Mouse (Mus musculus) neutrophil, adult 5-6 weeks (primary cell): Measurements from ENCODE around the gene Bcat1. TPM values are rescaled to one million over a fixed set of nuclear protein-coding genes. Genes with fewer than 3 reads are reported as not detected.

Experiments
- ATAC-seq: fragments of 151-379, 151-347 bp; 2 replicates; pipeline ENCODE4 v1.8.0; 2017; ENCODE audit warnings: mild to moderate bottlenecking, moderate TSS enrichment; ENCODE audit not compliant: insufficient number of reproducible peaks, poor library complexity, low FRiP score, severe bottlenecking; ENCODE audit errors: extremely low read depth
- total RNA-seq: library from RNA; stranded (forward); fragments of 200-1000 nt; gene quantifications from 2 replicates; pipeline ENCODE4 v1.2.3, GENCODE M21; 2017

The Bcat1 gene
- total RNA-seq, 1 experiment from 2014 or later, result not detected

DNA sequence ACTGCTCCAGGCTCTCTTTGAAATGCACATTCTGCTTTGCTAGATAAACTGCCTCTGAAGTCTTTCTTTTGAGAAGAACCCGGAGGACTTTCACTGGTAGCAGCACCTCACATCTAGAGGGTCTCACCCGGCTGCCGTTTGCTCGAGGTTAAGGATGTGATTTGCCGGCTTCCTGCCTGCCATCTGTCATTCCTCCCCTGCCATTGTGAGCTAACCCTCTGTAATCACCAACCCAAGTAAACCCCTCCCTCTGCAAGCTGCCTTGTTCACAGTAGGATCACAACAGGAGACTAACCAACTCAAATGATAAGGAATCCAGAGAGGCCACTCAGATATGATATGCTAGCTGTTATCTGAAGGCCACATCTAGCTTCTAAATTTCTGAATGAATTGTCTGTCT lies 53.6 kb downstream of the Bcat1 start:
- ATAC-seq, result no peak

DNA sequence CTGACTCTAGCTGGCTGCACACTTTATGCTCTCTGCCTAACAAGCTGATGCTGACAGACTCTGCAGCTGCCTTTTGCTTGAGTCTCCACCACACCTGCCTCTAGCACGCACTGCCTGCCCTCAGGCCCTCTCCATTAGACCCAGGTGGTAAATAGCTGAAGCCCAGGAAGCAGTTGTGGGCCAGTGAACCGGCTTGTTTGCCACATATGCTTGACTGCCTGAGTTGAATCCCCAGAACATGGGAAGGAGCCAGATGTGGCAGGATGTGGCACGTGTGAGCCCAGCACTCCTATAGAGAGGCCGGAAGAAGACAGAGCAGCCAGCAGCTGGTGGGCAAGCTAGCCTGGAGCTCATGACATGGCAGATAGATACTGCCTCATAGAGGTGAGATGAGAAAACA lies 55.4 kb downstream of the Bcat1 start:
- peak; percentile 24; the same call in 1 of the 2 replicates for ATAC-seq

- ATAC-seq, result no peak
Measured at GRCm38 (mm10) chr6:145018295-145018694, 57.7 kb downstream of the Bcat1 start.

GRCm38 (mm10) chr6:145017508-145017907 lies 58.5 kb downstream of the Bcat1 start:
- no peak for ATAC-seq

DNA sequence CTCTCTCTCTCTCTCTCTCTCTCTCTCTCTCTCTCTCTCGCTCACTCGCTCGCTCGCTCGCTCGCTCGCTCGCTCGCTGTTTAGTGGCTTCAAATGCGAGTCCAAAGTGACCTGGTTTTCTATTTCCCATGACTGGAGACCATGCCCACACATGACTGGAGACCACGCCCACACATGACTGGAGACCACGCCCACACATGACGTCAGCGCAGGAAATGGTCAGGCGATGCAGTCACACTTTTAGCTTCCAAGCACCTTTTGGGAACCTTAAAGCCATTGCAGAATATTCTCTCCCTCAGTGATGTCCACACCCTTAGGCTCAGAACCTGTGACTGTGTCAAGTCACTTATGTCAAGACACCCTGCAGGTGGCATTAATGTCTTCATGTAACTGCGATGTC lies 59.3 kb downstream of the Bcat1 start:
- no peak for ATAC-seq

- ATAC-seq, result no peak
Measured at GRCm38 (mm10) chr6:145014944-145015343, 61.0 kb downstream of the Bcat1 start.

DNA sequence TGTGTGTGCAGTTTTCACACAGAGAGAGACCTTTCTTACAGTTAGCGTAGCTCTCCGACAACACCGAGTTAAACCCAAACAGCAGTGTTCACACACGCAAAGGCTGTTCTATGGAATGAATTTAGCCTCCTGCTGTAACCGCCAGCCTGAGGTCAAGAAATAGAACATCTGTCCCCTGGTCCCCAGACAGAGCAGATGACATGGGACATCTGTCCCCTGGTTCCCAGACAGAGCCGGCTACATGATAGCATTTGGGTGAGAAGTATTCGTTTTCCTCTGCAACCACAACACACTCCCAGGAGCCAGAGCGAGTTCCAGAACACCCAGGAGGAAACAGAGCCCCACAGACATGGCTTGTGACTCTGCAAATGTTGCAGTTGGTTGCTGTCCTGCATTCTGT lies 63.3 kb downstream of the Bcat1 start:
- ATAC-seq, result no peak

- no peak for ATAC-seq
Measured at GRCm38 (mm10) chr6:145011141-145011540, 64.8 kb downstream of the Bcat1 start.

DNA sequence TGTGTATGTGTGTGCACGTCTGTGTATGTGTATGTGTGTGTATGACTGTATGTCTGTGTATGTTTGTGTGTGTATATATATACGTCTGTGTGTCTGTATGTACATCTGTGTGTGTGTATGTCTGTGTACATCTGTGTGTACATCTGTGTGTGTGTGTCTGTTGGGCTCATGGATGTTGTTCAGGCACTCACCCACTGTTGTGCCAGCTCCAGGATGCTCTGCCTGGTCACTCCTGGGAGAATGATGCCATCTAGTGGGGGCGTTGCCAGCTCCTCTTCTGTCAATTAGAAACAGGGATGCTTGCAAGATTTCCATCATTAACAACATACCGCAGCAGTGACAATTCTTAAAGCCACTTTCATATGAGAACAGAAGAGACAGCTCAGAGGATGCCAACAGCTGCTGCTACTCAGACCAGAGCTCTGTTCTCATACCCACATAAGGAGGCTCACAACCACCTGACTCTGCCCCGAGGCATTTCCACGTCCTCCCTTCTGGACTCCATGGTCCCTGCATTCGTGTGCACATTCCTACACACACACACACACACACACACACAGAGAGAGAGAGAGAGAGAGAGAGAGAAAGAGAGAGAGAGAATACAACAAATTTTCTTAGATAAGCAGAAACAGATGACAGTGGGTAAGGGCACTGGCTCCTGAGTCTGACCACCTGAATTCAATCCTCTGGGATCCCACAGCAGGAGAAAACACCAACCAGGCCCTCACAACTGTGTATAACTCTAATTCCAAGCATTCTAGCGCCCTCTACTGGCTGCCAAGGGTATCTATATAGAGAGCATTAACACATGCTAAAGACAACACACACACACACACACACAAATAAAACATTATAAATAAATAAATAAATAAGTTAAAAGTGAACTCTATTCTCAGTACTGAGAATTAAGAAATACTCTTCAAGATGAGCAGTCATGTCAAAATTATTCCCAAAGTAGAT lies 65.8 kb downstream of the Bcat1 start:
- ATAC-seq, result no peak

DNA sequence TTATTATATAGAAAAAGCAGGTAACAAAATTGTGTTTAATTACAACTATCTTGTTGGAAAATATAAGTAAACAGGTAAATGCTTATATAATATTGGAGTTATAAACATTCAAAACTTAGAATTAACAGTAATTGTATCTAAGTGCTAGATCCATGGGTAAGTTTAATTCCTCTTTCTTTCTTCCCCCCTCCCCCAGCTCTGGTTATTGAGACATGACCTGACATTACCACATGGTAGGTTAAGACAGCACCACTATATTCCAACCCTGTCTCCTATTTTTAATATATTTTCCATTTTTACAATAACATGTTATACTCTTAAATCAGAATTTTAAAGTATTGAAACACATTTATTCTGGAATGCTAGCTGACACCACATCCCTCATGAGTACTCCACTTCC lies 72.5 kb downstream of the Bcat1 start:
- ATAC-seq, result no peak

- no peak for ATAC-seq
Measured at GRCm38 (mm10) chr6:145002094-145002936, 73.7 kb downstream of the Bcat1 start.

GRCm38 (mm10) chr6:145001493-145001892 lies 74.5 kb downstream of the Bcat1 start:
- ATAC-seq, result no peak

GRCm38 (mm10) chr6:144997229-144997628 lies 78.8 kb downstream of the Bcat1 start:
- peak; percentile 44; the same call in 1 of the 2 replicates for ATAC-seq

DNA sequence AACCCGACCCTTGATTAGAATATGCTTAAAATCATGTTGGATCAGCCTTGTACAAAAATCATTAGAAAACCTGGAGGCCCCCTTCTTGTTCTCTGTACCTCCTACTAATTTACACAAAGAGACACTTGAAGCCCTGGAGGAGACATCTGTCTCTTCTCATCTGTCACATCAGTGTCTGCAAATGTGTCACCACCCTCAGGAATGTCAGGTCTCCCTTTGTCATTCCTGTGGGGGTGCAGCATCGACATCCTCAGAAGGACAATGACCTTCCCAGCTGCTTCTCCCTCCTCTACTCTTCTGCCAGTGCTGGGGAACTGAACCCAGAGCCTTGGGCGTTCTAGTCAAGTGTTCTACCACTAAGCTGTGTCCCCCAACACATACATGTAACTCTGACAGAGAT lies 83.9 kb downstream of the Bcat1 start:
- no peak for ATAC-seq

GRCm38 (mm10) chr6:144989193-144989592 lies 86.8 kb downstream of the Bcat1 start:
- no peak for ATAC-seq

DNA sequence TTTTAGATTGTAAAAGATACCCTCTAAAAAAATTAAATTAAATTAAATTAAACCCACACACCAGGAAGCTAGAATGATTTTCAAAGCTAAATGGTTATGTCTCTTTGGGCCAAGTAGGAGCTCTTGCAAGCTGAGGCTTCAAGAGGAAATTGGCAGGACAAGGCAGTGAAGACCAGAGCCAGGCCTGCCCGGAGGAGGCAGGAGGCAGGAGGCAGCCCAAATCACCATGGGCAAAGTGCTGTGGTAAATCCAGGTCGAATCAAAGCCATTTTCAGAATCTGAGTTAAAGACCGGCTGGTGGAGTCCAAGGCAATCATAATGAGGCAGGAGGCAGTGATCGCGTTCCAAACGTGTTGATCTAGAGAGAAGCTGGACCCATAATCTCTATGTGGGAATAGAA lies 88.3 kb downstream of the Bcat1 start:
- ATAC-seq, result no peak

- ATAC-seq, result no peak
Measured at GRCm38 (mm10) chr6:144987216-144987615, 88.8 kb downstream of the Bcat1 start.

GRCm38 (mm10) chr6:144984221-144984620 lies 91.8 kb downstream of the Bcat1 start:
- ATAC-seq, result no peak

- ATAC-seq, result no peak
Measured at GRCm38 (mm10) chr6:144982093-144982492, 93.9 kb downstream of the Bcat1 start.

DNA sequence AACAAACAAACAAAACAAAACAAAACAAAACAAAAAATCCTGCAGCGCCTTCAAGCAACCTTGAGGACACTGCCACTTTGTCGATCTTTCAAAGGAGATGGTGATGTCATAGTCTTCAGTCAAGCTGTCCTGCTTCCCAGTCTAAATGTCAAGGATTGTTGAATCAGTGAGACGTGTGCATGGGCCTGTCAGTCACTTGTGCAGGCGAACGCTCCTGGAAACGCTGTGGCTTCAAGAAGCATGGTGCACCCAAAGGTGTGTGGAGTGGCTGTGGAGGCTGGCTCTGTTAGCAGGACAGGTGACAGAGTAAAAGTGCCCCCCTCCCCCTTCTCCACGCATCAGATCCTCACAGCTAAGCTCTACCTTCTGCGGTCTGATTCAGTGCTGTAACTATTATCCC lies 103.6 kb downstream of the Bcat1 start:
- ATAC-seq, result no peak
